Mouse (Mus musculus) A20 (cell line): Measurements from ENCODE around the gene Prkn.

Experiments used
- DNase-seq: peaks from one replicate; pipeline ENCODE4 v3.0.0-alpha.2; 2011; ENCODE audit warnings: low read depth, low spot score

Gene Prkn

GRCm38 (mm10) chr17:11516165-11516564 lies 676.0 kb downstream of the Prkn start:
- no peak for DNase-seq

GRCm38 (mm10) chr17:11532066-11532465 lies 691.9 kb downstream of the Prkn start:
- no peak for DNase-seq

DNA sequence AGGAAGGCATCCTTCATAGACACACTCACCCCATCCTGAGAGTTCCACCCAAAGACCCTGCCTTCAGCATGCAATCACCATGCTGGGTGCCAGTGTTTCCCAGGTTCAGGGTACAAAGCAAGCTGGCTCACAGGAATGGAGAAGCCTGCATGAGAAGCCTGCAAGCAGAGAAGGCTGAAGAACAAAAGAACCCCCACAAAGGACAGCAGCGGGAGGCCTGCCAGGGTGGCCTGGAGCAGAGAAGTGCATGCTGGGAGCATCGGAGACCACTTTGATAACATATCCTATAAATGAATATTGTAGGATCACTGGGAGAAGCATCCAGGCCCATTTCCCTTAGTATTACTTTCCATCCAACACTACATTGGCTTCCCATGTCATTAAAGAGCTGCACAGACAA lies 692.6 kb downstream of the Prkn start:
- no peak for DNase-seq

DNA sequence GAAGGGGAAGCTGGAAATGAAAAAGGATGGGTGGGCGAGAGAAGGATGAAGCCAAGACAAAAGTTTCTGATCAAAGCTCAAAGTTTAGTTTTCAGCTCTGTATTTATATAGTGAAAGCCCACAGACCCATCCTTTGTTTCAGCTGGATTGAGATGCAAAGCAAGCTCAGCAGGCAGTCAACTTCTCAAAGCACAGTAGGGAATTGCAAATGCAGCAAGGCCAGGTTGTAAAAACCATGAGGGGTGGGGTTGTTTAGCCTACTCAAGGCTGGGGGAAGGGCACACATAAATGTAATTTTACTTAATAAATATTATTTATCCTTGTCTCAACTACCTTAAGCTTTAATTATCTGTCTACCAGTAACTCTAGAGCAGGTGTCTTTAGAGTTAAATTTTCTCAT lies 693.7 kb downstream of the Prkn start:
- DNase-seq, result no peak

DNA sequence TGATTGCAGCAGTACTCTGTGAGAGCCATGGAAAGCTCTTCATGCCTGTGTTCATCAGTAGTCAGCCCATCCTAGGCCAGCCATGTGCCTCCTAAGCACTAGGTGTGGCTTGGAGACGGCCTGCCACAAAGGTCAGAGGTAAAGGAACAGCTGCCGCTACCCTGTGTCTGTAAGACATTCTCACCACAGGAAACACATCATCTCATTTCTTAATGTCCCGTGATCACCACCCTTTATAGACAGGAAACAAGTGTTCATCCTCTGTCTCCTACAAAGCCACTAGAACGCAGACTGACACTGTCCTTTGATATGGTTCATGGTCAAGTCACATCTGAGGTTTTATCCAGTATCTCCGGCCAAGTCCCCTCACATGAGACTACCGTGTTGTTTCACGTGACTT lies 698.6 kb downstream of the Prkn start:
- no peak for DNase-seq

- no peak for DNase-seq
These were observed 701.9 kb downstream of the Prkn start for GRCm38 (mm10) chr17:11541928-11542623.

DNA sequence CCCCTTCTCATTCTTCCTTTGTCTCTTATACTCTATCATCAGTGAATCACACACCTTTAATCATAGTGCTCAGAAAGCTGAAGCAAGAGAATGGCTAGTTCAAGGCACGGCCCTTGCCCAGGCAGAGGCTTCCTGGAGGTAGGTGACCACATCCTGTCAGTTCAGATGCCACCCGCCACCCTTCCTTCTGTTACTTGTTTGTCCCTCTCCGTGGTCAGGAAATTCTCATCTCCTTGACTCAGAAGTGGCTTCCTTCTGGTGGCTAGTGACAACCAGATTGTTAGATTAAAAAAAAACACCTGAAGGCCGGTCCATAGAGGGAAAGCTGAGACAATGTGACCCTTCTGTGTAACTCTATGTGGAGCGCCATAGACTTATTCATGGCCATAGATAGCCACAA lies 710.4 kb downstream of the Prkn start:
- DNase-seq, result no peak

- DNase-seq, result no peak
These were observed 725.5 kb downstream of the Prkn start for GRCm38 (mm10) chr17:11565681-11566080.

GRCm38 (mm10) chr17:11570392-11570791 lies 730.2 kb downstream of the Prkn start:
- no peak for DNase-seq

DNA sequence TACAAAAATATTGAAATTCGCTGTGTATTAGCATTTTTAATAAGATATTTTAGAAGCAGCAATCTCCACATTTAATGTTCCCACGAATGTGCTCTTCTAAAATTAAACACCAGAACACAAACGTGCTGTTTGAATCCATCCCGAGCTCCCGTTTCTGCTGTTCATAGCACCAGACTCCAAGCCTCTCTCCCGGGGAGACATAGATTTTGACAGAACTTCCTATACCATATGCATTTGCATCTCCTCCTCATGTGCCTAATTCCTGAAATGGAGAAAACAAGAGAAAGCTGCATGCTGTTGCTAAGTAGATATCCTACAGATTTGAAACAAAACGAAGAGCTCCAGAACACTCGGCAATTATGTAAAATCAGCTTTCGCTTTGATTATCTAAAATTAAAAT lies 733.5 kb downstream of the Prkn start:
- no peak for DNase-seq

DNA sequence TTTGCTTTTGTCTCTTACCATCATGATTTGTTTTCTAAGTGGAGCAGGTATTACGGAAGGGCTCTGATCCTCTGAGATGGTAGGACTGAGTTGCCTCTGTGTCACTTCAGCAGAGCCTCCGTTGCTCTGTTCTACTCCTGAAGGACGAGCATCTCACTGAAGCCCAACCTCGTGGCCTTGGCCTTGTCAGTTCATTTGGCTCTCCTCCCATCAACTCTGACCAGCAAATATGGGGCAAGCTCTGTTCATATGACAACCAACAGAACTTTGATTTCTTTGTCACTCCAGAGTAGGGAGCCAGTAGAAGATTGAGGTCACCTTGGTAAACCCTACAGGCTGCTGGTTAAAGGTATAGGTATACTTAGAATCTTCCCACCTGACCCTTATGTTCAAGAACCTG lies 745.3 kb downstream of the Prkn start:
- DNase-seq, result no peak

DNA sequence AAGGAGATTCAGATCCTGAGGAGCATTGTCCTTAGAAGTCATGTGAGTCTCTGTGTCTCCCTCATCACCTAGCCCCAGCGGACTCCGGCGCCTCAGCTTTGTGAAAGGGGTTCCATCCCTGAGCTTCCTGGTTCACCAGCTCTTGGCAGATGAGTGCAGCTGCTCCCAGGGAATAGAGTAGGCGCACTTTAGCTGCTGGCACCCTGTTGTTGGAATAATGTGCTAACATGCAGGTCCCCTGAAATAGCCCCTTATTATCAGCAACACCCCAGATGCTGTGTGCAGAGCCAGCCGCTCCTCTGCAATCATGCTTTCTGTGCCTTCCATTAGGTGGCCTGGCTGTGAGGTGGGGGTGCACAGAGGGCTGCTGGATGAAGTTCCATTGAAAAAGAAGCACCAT lies 767.7 kb downstream of the Prkn start:
- DNase-seq, result no peak

DNA sequence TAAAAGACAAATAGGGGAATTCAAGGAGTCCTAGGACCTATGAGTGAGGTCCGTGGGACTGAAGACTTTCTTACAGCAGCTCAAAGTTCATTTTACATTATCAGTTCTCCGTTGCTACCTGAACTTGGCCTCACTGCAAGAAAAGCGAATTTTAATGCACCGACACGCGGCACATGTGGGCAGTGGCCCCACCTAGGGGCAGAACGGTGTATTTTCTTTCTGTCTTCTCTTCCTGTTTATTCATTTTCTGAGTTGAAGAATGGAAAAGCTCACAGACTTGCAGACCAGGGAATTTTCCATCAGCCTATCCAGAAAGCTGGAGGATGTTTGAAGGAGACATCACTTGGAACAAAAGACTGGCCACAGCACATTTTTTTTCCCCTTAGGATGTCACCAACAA lies 771.3 kb downstream of the Prkn start:
- no peak for DNase-seq

GRCm38 (mm10) chr17:11612801-11613531 lies 772.8 kb downstream of the Prkn start:
- no peak for DNase-seq

- no peak for DNase-seq
These were observed 777.4 kb downstream of the Prkn start for GRCm38 (mm10) chr17:11617552-11617951.

GRCm38 (mm10) chr17:11618886-11619590 lies 778.9 kb downstream of the Prkn start:
- no peak for DNase-seq

DNA sequence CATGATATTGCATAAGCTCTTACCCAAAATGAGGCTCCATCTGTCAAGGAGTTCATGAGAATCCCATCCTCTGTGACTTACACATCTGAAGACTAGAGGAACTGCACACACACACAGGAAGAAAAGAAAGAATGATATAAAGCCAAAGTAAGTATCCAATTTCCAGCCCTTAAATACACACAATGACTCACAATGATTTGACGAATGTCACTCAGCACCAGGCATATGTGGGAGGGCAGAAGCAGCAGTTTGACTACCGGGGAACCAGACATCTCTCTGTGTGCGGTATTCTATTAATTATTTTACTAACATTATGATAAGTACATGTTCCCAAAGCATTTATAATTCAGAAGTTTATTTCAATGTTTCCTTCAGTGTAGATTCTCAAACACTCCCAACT lies 780.6 kb downstream of the Prkn start:
- DNase-seq, result no peak

DNA sequence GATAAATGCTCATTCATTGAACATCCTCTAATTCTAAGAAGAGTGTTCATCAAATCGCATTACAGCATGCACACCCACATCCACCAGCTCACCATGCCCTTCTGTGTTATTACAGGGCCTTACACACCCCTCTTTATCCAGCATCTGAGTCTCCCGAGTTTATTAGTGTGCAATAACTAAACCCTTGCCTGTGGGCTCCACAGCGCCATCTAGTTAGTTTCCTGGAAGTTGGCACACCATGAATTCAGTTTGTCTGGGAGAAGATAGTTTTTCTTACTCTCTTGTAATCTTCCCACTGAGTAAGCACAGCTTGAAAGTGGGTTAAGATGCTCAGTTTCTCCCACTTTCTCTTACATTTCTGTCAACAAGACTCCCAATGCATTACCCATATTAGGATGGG lies 781.3 kb downstream of the Prkn start:
- DNase-seq, result no peak

DNA sequence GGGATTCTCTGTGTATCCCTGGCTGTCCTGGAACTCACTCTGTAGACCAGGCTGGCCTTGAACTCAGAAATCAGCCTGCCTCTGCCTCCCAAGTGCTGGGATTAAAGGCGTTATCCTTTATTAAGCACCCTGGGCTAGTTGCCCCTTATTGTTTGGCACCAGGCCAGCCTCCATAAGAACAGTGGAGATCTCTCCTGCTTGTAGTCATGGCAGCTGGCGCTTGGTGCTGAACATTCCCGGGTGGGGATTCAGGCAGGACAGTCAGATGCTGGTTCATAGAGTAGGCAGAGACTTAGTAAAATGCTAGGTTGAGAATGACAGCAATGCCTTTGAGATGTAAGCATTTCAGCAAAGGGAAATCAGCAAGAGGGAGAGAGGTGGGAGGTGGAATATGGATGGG lies 786.1 kb downstream of the Prkn start:
- no peak for DNase-seq

DNA sequence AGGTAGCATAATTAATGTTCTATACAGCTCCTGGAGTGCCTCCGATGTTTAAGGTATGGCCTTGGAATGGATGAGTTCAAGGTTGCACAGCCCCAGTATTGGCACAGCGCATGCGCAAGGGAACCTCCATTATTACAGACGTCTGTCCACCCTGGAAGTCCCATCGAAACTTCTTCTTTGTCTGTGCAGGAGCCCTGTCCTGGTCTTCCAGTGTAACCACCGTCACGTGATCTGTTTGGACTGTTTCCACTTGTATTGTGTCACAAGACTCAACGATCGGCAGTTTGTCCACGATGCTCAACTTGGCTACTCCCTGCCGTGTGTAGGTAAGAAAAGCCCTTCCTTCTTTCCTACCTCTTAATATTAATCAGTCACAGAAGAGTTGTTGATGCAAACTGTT lies 794.9 kb downstream of the Prkn start:
- no peak for DNase-seq

DNA sequence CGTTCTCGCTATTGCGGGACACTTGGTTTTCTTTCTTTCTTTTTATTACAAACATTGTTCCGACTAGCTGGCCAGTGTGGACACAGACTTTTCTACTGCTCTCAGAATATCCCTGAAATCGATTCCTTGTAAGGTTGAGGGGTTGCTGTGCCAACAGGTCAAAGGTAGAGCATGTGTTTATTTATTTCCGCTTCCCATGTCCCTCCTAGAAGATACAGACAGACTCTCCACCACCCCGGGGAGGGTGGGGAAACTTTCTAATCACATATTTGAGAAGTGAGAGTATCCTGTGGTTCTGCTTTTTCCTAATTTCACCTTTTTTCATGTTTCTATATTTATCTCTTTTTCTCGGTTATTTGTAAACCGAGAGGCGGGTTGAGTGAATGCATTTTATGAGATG lies 797.5 kb downstream of the Prkn start:
- no peak for DNase-seq

DNA sequence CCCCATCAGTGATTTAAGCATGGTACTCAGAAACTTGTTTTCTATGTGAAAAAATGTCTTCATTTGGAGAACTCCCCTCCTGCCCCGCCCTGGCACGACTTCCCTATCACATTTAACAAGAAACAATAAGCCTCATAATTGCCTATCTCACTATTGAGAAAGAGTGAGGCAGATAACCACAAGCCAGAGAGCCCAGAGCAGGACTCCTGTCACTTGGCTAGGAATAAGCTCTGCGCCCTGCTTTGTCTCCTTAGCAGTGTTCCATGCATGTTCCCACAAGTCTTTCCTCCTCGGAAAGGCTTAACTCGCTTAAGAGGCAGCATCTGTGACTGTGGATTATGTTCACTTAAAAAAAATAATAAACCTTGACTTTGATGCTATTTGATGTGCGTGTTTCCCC lies 798.3 kb downstream of the Prkn start:
- no peak for DNase-seq

DNA sequence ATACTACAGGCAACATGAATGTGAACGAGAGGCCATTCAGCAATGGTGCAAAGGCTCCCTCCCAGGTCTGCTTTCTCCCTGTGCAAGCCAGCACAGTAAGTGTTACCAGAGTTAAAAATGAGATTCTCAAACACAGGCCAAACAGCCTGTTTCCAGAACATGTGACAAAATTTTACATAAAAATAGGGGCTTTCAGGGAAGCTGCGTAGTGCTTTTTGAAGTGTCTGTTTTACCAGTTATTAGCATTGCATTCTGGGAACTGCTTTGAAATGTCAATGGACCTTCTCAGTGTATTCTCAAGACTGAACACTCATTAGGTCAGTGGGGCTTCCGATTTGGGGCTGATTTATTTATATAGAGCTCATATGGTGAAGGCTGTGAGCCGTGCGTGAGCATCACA lies 799.6 kb downstream of the Prkn start:
- DNase-seq, result no peak
